Mouse (Mus musculus) heart, adult 2 months (tissue): ENCODE measurements around the gene Sesn2. TPM values are rescaled to one million over a fixed set of nuclear protein-coding genes. Genes with fewer than 3 reads are reported as not detected.

ENCODE experiments used
- DNase-seq, 2 experiments: peaks; one replicate each; pipeline ENCODE4 v3.0.0; 2021
- H3K27ac ChIP-seq: fragments of 200-600 bp; 2 replicates; pipeline ENCODE4 v1.8.1; 2022
- H3K27me3 ChIP-seq: fragments of 200-500 bp; 2 replicates; pipeline ENCODE4 v1.6.1; 2012; ENCODE audit warnings: mild to moderate bottlenecking, low read length, inconsistent platforms, mixed read lengths; ENCODE audit not compliant: control insufficient read depth, insufficient read depth
- H3K36me3 ChIP-seq: fragments of 200-500 bp; 2 replicates; pipeline ENCODE4 v1.6.1; 2012; ENCODE audit warnings: low read length, inconsistent platforms; ENCODE audit not compliant: control insufficient read depth, insufficient read depth
- H3K4me1 ChIP-seq: fragments of 200-500 bp; 2 replicates; pipeline ENCODE4 v1.6.1; 2011; ENCODE audit warnings: low read length; ENCODE audit not compliant: control insufficient read depth, insufficient read depth
- H3K4me3 ChIP-seq: fragments of 200-600 bp; 2 replicates; pipeline ENCODE4 v1.8.1; 2022
- H3K79me2 ChIP-seq: fragments of 200-500 bp; replicated peaks from 2 replicates; pipeline ENCODE4 v1.6.1; 2012; ENCODE audit warnings: mild to moderate bottlenecking, inconsistent platforms, low read length, moderate library complexity, mixed read lengths; ENCODE audit not compliant: control insufficient read depth, insufficient read depth
- H3K9ac ChIP-seq: fragments of 200-500 bp; 2 replicates; pipeline ENCODE4 v1.6.1; 2012; ENCODE audit warnings: low read depth, mild to moderate bottlenecking, control low read depth, inconsistent platforms, low read length, mixed read lengths
- CTCF ChIP-seq: fragments of 200-600 bp; IDR thresholded peaks from 2 replicates; pipeline ENCODE4 v1.8.1; 2022; ENCODE audit warnings: antibody characterized with exemption, mild to moderate bottlenecking, moderate library complexity
- EP300 ChIP-seq: fragments of 200-500 bp; IDR thresholded peaks from 2 replicates; pipeline ENCODE4 v1.6.1; 2011; ENCODE audit warnings: low read depth, low read length, control low read depth; ENCODE audit not compliant: insufficient read depth
- POLR2A ChIP-seq: fragments of 200-500 bp; IDR thresholded peaks from 2 replicates; pipeline ENCODE4 v1.6.1; 2011; ENCODE audit warnings: mild to moderate bottlenecking, low read depth, low read length, control low read depth; ENCODE audit not compliant: insufficient read depth
- WGBS: fragments of 180-500 bp; shearing (Covaris S2); methylation state at CpG from one replicate; pipeline ENCODE4 v1.1.7; 2018; 5-methylcytosine and 5-hydroxymethylcytosine counted together
- intact Hi-C: fragments of 180-260 bp; cut with DNase I; formaldehyde crosslinking; loops from one replicate; pipeline ENCODE4 v1.15.1; 2025
- polyA plus RNA-seq: library from polyadenylated mRNA; depleted of rRNA; stranded (reverse); fragments of >200 nt; gene quantifications from 2 replicates; pipeline ENCODE4 v1.2.3, GENCODE M21; 2012
- total RNA-seq, 2 experiments: library from RNA; stranded (reverse); gene quantifications; 2 replicates each; pipeline ENCODE4 v1.2.3; 2021

Gene Sesn2
- total and polyA plus RNA-seq, 3 experiments = 2.5 to 3.4 (median 3.3) TPM

- Histone ChIP-seq H3K27ac (no peak overlapping the region), H3K36me3 (no peaks in the 10 kb centered on the region), H3K4me3 (no peak overlapping the region), H3K9ac (no peak overlapping the region), H3K79me2 (no peaks in the 10 kb centered on the region), H3K4me1 (peaks cover 2% of the 10 kb centered on the region; the same call in 1 of the 2 replicates), H3K27me3 (no peaks in the 10 kb centered on the region)
- intact Hi-C loops = no loop called here
- WGBS = 93% methylated on average over 20 of the region's 20 CpGs
- TF ChIP-seq EP300 (no peak), CTCF (no peak), POLR2A (no peak)
- no peak for DNase-seq
Measured at GRCm38 (mm10) chr4:132530033-132530804, 19.9 kb upstream of the Sesn2 start.

- Histone ChIP-seq H3K4me3 (no peak overlapping the region), H3K9ac (no peak overlapping the region), H3K27ac (no peak overlapping the region), H3K79me2 (no peaks in the 10 kb centered on the region), H3K36me3 (no peaks in the 10 kb centered on the region), H3K27me3 (no peaks in the 10 kb centered on the region), H3K4me1 (peaks cover 1% of the 10 kb centered on the region; the same call in 1 of the 2 replicates)
- 54% methylated on average over 4 of the region's 4 CpGs for WGBS
- TF ChIP-seq CTCF (no peak), POLR2A (no peak), EP300 (no peak)
- intact Hi-C loops = no loop called here
- DNase-seq = no peak
Measured at GRCm38 (mm10) chr4:132529344-132529743, 19.0 kb upstream of the Sesn2 start.

GRCm38 (mm10) chr4:132527917-132528522, 17.7 kb upstream of the Sesn2 start:
- Histone ChIP-seq H3K27ac (no peak overlapping the region), H3K4me3 (no peak overlapping the region), H3K79me2 (no peaks in the 10 kb centered on the region), H3K9ac (no peak overlapping the region), H3K36me3 (no peaks in the 10 kb centered on the region), H3K27me3 (no peaks in the 10 kb centered on the region), H3K4me1 (no peaks in the 10 kb centered on the region; the same call in 1 of the 2 replicates)
- DNase-seq = no peak
- WGBS = 79% methylated on average over 8 of the region's 8 CpGs
- intact Hi-C loops = no loop called here
- TF ChIP-seq CTCF = no peak
- TF ChIP-seq EP300 = no peak
- no peak for TF ChIP-seq POLR2A

GRCm38 (mm10) chr4:132526678-132527077, 16.4 kb upstream of the Sesn2 start:
- no peaks in the 10 kb centered on the region for H3K4me1 ChIP-seq
- no peak overlapping the region for H3K9ac ChIP-seq
- H3K79me2 ChIP-seq = no peaks in the 10 kb centered on the region
- no peak for DNase-seq
- H3K4me3 ChIP-seq = no peak overlapping the region
- H3K27me3 ChIP-seq = no peaks in the 10 kb centered on the region
- 44% methylated on average over 2 of the region's 2 CpGs for WGBS
- TF ChIP-seq CTCF = peak; percentile 54
- no peak for TF ChIP-seq POLR2A
- intact Hi-C loops = no loop called here
- H3K36me3 ChIP-seq = no peaks in the 10 kb centered on the region
- no peak overlapping the region for H3K27ac ChIP-seq

DNA sequence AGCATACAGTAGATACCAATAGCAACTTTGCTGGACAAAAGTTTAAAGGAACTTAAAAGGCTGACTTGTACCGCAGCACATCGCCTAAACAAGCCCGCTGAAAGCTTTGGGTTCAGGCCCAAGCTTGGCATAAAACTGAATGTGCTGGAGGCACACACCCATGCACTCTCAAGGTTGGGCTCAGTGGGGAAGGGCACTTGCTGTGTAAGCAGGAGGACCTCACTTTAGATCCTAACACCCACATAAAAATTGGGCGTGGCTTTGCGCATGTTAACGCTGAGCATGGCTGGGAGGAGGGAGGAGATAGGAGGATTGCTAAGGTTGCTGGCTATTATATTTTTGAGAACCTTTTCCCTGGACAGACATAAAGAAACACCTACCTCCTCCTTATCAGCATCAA, 14.5 kb upstream of the Sesn2 start:
- TF ChIP-seq POLR2A = no peak
- TF ChIP-seq CTCF = no peak
- TF ChIP-seq EP300 = no peak
- no peaks in the 10 kb centered on the region for H3K4me1 ChIP-seq
- H3K4me3 ChIP-seq = no peak overlapping the region
- intact Hi-C loops = no loop called here
- H3K27me3 ChIP-seq = no peaks in the 10 kb centered on the region
- H3K79me2 ChIP-seq = no peaks in the 10 kb centered on the region
- no peaks in the 10 kb centered on the region for H3K36me3 ChIP-seq
- 48% methylated on average over 6 of the region's 6 CpGs for WGBS
- H3K27ac ChIP-seq = no peak overlapping the region
- DNase-seq = no peak
- no peak overlapping the region for H3K9ac ChIP-seq

- Histone ChIP-seq H3K9ac (no peak overlapping the region), H3K4me3 (no peak overlapping the region), H3K4me1 (no peaks in the 10 kb centered on the region), H3K27ac (no peak overlapping the region), H3K79me2 (no peaks in the 10 kb centered on the region), H3K27me3 (no peaks in the 10 kb centered on the region), H3K36me3 (no peaks in the 10 kb centered on the region)
- DNase-seq = no peak
- WGBS = 18% methylated on average over 11 of the region's 11 CpGs
- intact Hi-C loops = no loop called here
- TF ChIP-seq EP300 = no peak
- TF ChIP-seq POLR2A = no peak
- TF ChIP-seq CTCF = no peak
Measured at GRCm38 (mm10) chr4:132524321-132524741, 14.0 kb upstream of the Sesn2 start.
